Mouse (Mus musculus) splenic B cell, adult 2 months (primary cell): ENCODE data around the gene 5830473C10Rik.

Experiments used
- DNase-seq: peaks from one replicate; pipeline ENCODE4 v3.0.0-alpha.2; 2011; ENCODE audit warnings: low read depth, low spot score
- H3K27me3 ChIP-seq: 2 replicates; pipeline ENCODE4 v1.6.1; 2012; ENCODE audit warnings: mild to moderate bottlenecking, low read length, moderate library complexity, mixed read lengths; ENCODE audit not compliant: control insufficient read depth, poor library complexity, insufficient read depth, severe bottlenecking
- H3K36me3 ChIP-seq: 2 replicates; pipeline ENCODE4 v1.6.1; 2012; ENCODE audit warnings: mild to moderate bottlenecking, low read length, moderate library complexity, mixed read lengths; ENCODE audit not compliant: control insufficient read depth, poor library complexity, insufficient read depth, severe bottlenecking

5830473C10Rik gene

DNA sequence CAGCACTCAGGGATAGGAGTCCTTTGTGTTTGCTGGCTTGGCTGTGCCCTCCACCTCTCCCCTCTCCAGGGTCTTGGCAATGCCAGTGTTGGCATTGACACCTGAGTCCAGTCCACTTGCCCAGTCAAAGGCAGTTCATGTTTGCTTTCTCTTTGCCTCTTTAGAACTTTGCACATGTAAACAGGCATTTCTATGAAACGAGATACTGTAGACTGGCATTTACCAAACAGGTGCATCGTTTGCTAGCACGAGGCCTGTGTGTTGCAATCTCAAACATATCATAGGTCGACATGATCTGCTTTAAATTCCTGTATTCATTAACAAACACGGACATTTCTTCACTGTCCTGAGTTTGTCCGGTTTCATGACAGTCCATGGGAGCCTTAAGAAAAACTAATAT lies at the start of gene 5830473C10Rik:
5830473C10Rik (plus strand) TSS at position 365 of the 400 bp plus-strand sequence.
- no peak for DNase-seq
- Histone ChIP-seq H3K27me3 (no peaks in the 10 kb centered on the region), H3K36me3 (no peaks in the 10 kb centered on the region)

DNA sequence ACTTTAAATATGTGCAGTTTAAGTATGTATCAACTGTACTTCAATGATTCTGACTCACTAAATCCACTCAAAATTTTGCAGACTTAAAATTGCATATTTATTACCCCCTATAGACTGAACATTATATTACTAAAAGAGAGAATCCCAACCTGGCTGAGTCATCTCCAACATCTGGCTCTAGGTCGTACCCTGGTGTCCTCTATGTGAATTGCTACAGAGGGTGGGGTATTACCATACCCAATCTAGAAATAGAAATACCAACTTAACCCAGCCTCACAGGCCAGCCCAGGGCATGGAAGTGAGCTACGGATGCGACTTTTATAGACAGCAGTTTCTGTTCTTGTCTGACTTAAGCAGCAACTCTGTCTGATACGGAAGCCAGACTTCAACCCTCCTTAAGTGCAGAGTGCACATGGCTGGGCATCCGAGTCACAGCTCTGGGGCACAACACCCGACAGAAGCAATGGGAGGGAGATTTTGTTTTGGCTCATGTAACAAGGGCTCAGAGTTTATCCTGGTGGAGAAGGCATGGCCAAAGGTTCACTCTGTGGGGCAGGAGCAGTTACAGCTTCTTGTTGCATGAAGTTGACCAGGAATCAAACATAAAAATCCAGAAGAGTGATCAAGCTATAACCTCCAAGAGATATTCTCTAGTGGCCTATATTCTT lies 48.5 kb upstream of the 5830473C10Rik start:
- DNase-seq: no peak
- Histone ChIP-seq H3K27me3 (no peaks in the 10 kb centered on the region), H3K36me3 (no peaks in the 10 kb centered on the region)

DNA sequence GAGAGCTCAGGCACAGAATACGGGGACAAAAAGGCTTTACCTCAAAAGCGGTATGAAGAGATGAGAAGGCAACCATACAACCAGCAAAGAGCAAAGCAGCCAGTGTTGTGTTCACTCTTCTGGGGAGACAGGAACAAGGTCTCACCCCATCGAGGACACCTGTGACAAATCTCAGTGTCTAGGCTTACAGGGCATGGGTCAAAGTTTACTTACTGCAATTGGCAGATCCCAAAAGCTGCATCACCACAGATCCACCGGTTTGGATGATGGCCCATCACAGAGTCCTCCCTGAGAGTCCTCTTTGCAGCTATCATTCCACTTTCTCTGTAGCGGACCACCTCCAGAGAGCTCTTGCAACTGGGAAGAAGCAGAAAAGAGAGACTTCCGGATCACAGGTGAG lies 45.3 kb upstream of the 5830473C10Rik start:
- Histone ChIP-seq H3K36me3 (no peaks in the 10 kb centered on the region), H3K27me3 (no peaks in the 10 kb centered on the region)
- no peak for DNase-seq

DNA sequence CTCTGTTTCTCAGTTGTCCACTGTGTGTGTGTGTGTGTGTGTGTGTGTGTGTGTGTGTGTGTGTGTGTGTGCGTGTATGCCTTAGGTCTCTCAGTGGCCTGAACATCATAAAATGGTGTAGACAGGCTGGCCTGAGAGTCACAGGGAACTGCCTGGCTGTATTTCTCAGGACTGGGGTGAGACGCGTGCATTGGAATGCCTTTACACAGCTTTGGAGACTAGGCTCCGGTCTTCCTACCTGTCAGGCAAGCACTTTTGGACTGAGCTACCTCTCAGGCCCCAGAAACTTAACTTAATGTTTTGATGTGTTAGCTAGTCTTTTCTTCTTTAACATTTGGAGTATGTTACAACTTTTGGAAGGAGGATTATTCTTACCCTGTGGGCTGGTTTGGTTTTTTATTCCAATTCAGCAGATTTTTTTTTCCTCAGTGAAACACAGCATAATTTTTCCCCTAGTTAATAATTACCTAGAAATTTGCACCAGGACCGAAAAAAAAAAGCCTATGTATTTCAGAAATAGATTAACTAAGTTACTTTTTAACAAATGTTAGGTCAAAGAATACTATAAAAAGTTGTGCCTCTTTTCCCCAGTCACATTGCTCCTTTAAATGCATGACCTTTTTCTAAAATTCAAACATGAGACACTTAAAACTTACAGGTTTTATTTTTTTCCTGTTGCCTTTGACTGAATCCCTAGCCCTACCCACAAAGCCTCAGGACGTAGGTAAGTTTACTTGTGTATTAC lies 42.4 kb upstream of the 5830473C10Rik start, which contains the start of gene Afm:
Afm (plus strand) TSS at position 577 of the 745 bp plus-strand sequence.
- no peaks in the 10 kb centered on the region for H3K36me3 ChIP-seq
- no peaks in the 10 kb centered on the region for H3K27me3 ChIP-seq
- no peak for DNase-seq

DNA sequence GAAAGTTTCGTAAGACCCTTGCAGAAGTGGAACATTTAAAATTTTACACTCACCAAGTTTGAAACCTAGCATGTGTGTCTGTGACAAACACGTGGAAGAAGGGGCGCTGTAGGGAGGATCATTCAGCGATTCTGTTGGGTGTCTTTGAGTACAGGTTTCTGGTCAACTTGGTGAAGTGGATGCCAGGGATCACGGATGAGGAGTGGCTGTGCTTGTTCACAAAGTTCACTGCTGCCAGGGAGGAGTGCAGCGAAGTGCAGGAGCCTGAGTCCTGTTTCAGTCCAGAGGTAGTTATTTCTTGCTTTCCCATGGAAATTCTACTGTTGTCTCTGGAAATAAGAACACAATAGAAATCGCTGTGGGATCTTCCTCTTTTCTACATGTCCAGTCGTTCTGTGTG lies 9.7 kb upstream of the 5830473C10Rik start:
- DNase-seq: no peak
- Histone ChIP-seq H3K27me3 (no peaks in the 10 kb centered on the region), H3K36me3 (no peaks in the 10 kb centered on the region)

DNA sequence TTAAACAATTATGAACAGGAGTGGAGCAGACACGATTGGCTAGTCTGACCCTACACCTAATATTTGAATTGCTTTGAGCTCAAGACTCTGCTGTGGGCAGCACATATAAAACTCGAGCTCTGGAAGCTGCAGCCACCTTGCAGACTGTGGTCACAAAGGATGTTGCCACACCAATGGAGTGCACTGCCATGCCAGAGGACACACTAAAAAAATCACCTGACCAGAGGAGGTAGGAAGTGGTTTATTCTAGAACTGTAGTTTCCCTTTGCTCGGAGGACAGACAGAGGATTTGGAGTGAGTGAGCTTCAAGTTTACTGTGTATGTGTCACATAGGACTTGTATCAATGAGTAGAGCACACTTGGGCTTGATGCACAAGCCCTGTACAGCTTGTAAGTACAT lies 4.9 kb upstream of the 5830473C10Rik start:
- DNase-seq: no peak
- no peaks in the 10 kb centered on the region for H3K27me3 ChIP-seq
- no peaks in the 10 kb centered on the region for H3K36me3 ChIP-seq

DNA sequence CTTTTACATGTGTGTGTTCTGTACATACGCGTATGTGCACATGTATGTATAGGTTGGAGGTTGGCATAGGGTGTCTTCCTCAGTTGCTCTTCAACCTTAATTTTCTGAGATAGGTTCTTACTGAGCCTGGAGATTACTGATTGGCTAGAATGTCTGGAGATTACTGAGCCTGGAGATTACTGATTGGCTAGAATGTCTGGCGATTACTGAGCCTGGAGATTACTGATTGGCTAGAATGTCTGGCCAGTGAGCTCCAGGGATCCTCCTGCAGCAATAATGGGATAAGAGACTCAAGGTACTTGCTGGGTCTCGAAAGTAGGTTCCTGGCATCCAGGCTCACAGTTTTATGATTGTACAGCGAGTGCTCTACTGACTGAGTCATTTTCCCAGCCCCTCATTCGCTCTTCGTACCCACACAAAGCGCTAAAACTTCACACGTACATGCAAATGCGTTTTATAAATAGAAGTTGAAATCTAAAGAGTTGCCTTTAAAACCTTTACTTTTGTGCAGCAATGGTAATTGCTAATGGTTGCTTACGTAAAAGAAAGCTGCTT lies 891 bp downstream of the 5830473C10Rik start:
- H3K27me3 ChIP-seq: no peaks in the 10 kb centered on the region
- DNase-seq: no peak

DNA sequence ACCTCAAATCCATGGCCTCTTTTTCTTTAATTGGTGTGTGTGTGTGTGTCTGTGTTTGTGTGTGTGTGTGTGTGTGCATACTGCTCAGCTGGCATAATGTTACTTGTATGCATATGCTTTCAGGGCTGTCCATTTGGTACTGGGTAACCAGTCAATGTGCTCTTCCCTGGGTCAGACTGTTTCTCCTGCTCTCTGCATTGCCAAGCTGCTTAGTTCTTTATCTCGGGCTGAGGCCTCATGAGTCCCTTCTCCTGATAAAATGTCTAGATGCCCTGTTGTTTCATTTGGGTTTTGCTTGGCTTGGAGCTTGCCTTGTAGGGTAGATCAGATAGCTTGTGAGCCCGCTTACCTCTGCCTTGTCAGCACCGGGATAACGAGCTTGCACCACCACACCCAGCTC lies 2.0 kb downstream of the 5830473C10Rik start:
- no peak for DNase-seq
- H3K36me3 ChIP-seq: no peaks in the 10 kb centered on the region
- no peaks in the 10 kb centered on the region for H3K27me3 ChIP-seq

More for the DNA sequence above, 891 bp downstream of the 5830473C10Rik start:
- H3K36me3 ChIP-seq: no peaks in the 10 kb centered on the region

DNA sequence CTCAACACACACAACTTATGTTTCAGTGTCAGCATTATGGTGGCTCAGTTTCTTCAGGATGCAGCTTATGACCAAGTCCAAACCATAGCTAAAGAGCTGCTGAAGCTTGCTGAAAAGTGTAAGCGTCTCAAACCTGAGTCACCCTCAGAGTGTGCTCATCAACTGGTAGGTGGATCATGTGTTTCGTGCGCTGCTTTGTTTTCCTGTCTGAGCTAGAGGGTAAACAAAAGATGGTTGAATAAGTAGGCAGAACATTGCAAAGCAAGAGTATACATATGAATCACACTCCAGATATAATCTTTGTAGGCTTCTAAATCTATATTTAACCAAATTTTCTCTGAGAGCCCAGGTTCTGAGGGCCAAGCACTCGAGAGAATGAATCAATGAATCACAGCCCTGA lies 3.3 kb downstream of the 5830473C10Rik start:
- Histone ChIP-seq H3K36me3 (no peaks in the 10 kb centered on the region), H3K27me3 (no peaks in the 10 kb centered on the region)
- no peak for DNase-seq

DNA sequence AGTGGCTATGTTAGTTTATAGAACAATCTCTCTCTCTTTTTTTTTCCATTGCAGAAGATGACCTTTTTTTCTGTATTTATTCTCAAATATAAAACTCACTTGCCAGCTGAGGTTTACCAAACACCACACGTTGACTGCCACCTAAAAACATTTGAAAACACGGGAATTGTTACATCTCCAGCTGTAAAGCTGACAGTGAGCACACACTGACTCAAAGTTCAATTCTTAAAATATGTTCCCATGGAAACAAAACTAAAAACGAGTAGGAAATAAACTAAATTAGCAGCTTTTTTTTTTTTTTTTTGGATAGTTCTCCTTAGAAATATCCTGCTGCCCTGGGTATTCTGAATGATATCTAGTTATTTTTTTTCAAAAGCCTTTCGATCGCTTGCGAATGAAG lies 4.3 kb downstream of the 5830473C10Rik start:
- DNase-seq: no peak

DNA sequence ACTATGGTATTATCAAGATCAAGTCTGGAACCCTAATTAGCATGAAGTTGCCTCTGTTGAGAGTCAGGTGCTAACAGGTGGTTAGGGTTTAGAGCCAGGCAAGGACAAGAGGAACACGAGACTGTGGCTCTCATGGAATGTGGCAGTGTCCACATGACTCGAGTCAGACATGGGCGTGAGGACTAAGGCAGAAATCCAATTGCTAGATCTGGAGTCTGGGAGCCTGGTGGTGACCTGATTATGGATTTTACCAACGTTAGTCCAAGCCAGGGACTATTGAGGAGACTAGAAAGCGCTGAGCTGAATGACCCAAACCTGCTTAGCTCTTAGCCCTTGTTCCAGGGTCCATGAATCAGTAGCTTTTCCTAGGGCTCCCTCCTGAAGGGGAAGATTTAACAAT lies 6.9 kb downstream of the 5830473C10Rik start:
- Histone ChIP-seq H3K36me3 (no peaks in the 10 kb centered on the region), H3K27me3 (no peaks in the 10 kb centered on the region)
- DNase-seq: no peak

More for the DNA sequence above, 4.3 kb downstream of the 5830473C10Rik start:
- no peaks in the 10 kb centered on the region for H3K27me3 ChIP-seq
- no peaks in the 10 kb centered on the region for H3K36me3 ChIP-seq

DNA sequence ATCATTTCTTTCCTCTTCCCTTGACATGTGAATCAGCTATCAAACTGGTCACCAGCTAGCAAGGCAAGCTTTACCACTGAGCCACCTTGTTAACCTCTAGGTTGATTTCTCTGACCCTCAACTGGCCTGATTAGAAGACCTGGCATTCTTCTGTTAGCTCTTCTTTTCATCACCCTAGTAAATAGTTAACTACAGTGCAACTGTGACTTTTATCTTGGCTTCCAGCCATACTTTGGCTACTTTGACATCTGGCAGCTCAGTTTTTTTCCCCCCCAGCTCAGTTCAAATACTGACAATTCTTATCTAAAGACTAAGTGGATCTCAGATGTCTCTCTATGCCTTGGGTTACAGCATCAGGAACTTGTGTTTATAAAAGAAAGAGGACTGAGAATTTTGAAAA lies 7.4 kb downstream of the 5830473C10Rik start:
- Histone ChIP-seq H3K27me3 (no peaks in the 10 kb centered on the region), H3K36me3 (no peaks in the 10 kb centered on the region)
- no peak for DNase-seq

DNA sequence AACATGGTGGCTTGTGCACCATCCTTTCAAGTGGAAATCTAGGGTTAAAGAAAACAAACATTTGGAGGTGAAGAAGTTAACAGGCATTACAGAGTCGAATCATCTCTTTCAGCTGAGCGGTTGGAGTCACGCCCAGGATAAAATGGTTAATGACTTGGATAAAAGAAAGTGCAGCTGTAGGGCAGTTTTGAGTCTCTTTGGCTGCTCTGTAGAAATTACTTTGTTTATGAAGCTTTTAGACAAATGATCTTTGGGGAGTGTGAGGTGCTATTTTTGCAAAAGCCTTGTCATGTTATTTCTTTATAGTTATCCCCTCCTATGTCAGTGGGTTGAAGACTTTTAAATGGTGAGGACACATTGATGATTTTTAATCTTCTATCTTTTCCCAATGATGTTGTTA lies 10.3 kb downstream of the 5830473C10Rik start:
- no peaks in the 10 kb centered on the region for H3K36me3 ChIP-seq
- DNase-seq: no peak
- H3K27me3 ChIP-seq: no peaks in the 10 kb centered on the region

DNA sequence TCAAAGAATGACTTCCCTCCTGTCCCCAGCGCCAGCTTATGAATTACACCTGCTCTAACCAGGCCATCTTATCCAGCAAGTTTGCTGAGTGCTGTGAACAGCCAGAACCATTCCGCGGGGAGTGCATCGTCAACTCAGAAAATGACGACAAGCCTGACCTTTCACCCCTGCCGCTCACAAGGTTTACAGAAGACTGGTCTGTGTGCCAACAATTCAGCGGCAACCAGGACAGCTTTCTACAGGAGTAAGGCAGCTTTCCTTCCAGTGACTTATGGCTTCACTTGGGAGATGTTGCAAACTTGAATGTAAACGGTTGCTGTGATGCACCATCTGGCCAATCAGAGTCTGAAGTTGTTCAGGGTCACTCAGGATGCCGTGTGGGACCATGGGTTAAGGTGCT lies 16.8 kb downstream of the 5830473C10Rik start:
- H3K27me3 ChIP-seq: no peaks in the 10 kb centered on the region
- no peak for DNase-seq
- H3K36me3 ChIP-seq: no peaks in the 10 kb centered on the region

DNA sequence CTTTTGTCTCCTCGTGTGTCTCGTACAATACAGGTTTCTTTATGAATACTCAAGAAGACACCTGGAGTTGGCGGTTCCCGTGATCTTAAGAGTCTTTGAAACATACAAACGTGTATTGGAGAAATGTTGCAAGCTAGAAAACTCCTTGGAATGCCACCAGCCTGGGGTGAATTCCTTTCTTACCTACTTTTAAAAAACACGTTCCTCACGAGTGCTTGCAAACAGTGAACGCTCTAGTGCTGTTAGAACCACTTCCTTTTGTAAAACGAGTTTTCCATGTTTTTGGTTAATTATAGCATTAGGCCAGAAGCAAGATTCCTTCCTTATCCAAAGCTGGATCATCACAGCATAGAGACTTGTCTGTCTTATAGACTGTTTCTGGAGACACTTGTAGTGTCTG lies 18.6 kb downstream of the 5830473C10Rik start:
- no peak for DNase-seq
- no peaks in the 10 kb centered on the region for H3K27me3 ChIP-seq
- H3K36me3 ChIP-seq: no peaks in the 10 kb centered on the region
